Mouse (Mus musculus): ENCODE results near the gene Wbp11.

The Wbp11 gene

DNA sequence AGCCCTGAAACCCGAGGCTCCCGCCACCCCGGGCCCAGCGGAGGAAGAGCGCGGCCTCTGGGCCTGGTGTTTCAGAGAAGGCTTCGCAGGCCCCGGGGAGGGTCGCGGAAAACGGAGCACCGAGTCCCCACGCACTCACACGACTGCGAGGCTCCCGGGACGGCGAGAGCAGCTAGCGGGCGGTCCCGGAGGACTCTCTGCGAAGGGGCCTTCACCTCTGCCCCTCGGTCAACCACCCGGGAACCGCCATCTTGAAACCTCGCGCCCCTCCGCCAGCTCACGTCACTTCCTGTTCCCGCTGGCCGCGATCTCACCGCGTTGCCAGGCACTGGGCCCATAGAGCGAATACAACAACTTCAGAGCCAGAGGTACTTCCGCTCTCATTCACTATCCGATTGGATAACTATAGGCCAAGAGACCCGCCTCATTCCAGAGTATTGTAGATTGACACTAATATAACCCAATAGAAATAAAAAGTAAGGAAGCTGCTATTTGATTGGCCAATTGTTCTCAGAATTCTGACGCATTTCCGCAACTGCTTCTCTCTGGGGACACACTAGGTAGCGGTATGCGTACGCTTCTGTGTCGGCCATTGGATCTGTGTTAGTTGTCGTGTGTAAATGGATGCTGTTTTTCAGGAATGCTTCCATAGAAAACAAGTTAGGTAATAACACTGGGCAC is at the start of gene Wbp11:
Gene Wbp11, minus strand, starts transcription at position 353 of the 681 bp plus-strand sequence.
- DNase-seq (ENCODE audit: extremely low read depth, insufficient read length, low spot score): peak; percentile 96

DNA sequence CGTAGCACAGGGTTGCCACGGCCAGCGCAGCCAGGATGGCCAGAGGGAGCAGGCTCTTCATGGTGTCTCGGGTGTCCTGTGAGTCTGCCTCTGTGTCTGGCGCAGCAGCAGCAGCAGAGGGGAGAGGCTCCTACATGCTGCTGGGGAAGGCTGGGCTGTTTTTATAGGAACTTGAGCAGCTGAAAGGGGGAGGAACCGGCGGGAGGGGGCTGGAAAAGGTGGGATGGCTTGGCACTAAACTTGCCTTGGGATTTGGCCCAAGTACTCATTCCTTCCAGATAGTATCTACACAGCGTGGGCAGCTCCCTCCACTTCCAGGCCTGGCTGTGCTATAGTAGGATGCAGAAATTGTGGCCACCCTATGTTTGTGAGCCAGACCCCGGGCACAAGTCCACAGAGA is 47.6 kb upstream of the Wbp11 start, which contains the start of gene Mgp:
Gene Mgp, minus strand, starts transcription at position 154 of the 400 bp plus-strand sequence.
- peak; percentile 69 for DNase-seq (ENCODE audit: extremely low read depth, insufficient read length, low spot score)

DNA sequence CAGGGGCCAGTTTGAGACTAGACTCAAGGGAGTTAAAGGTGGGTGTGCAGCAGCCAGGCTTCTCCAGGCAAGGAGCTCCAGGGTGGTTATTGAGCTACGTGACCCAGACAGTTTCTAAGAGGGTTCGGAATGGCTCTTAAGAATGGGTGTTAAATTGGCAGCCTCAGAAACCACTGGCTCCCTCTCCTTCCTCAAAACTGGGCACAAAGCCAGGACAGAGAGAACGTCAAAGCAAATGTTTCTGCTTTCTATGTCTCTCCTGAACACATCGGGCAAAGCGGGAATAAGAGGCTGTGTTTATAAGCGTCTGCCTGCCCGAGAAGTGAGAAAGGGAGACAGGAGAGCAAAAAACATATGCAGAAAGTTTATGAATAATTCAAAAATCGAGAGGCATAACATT is 46.6 kb upstream of the Wbp11 start:
- no peak for DNase-seq (ENCODE audit: extremely low read depth, insufficient read length, low spot score)

DNA sequence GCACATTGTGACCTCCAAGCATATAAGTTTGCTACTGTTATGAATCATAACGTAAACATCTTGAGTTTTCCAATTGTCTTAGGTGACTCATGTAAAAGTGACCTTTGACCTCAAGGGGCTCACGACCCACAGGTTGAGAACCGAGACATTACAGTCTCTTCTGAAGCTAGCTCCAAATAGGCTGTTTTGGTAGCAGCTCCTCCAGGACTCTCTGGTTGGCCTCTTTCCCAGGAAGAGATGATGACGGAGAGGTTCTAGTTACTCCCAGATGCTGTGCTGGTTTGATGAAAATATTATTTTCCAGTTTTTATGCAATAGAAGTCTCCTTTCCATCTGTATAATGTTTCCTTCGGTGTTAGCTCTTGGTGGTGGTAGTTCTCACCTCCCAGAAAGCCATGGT is 40.9 kb upstream of the Wbp11 start:
- DNase-seq (ENCODE audit: extremely low read depth, insufficient read length, low spot score): no peak

DNA sequence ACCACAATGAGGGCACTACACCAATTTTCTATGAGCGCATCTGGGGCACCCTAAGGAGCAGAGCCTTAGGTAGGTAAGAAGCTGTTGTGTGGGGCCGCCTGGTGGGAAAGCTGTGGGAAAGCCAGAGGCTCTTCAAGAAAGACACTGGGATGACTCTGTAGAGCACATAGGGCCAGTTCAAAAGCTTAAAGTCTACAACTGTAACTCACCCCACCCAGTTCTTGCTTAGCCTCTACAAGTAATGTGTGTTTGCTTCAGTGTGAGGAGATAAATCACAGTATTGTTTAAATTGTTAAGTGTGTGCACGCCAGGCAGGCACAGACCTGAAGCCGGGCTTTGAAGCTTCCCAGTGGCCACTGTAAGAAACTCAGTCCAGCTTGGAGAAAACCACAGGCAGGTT is 38.1 kb upstream of the Wbp11 start:
- DNase-seq (ENCODE audit: extremely low read depth, insufficient read length, low spot score): no peak

DNA sequence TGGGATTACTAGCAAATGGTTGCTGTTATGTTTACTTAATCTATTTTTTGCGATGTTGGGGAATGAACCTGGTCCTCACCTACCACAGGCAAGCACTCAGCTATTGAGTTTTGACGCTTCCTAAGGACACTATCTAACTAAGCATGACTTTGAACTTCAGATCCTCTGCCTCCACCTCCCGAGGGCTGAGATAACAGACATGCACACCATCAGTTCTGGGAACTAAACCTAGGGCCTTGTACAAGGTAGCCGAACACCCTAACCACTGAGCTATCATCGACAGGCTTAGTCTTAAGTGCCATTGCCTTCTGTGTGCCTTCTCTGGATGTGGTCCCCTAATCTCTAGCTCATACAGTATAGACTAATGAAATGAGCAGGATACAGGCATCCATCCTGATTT is 37.3 kb upstream of the Wbp11 start:
- no peak for DNase-seq (ENCODE audit: extremely low read depth, insufficient read length, low spot score)

DNA sequence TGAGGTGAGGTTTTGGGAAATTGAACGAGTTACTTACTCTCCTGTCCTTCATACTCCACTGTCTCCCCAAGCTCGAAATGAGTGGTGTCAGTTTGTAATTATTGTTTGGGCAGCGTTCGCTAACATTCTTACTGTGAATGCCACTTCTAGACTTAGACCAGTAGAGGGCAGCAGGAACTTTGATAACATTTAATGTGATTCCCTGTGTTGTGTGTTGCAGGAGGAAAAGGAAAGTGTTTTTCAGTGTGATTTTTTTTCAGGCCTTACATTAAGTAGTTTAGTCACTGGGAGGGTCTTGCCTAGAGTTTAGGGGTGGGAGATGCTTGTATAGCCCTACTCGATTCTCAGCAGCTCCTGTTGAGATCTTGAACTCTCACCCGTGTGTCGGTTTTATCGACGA is 33.0 kb upstream of the Wbp11 start:
- DNase-seq (ENCODE audit: extremely low read depth, insufficient read length, low spot score): no peak

DNA sequence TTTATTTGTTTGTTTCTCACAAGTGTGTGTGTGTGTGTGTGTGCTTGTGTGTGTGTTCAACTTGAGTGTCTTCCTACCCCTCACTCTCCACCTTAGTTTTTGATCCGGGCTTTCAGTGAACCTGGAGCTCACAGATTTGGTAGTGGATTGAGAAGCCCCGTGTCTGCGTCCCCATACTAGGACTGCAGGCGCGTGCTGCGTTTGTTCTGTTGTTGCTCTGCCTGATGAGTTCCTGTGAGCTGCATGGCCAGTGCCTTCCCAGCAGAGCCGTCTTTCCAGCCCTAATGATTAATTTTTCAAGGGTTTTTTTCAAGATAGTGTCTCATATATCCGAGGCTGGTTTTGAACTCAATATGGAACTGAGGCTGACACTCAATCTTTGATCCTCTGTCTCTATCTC is 30.4 kb upstream of the Wbp11 start:
- no peak for DNase-seq (ENCODE audit: extremely low read depth, insufficient read length, low spot score)

DNA sequence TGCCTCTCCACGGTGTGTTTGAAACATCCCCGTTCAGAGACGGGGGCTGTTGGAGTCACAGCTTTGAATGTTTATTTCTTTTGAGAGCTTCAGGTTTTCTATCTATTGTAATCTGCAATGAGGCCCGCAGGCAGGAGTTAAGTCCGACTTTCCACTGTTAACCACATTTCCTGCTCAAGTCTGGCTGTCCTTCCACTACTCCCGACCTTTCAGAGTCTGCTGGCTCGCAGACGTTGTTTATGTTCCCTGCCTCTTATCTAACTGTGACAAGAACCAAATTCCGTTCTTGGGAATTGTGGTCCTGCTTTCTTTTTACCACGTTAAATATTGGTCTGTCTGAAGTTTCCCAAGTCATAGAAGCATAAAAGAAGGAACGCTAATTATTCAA is 29.8 kb upstream of the Wbp11 start:
- DNase-seq (ENCODE audit: extremely low read depth, insufficient read length, low spot score): no peak

DNA sequence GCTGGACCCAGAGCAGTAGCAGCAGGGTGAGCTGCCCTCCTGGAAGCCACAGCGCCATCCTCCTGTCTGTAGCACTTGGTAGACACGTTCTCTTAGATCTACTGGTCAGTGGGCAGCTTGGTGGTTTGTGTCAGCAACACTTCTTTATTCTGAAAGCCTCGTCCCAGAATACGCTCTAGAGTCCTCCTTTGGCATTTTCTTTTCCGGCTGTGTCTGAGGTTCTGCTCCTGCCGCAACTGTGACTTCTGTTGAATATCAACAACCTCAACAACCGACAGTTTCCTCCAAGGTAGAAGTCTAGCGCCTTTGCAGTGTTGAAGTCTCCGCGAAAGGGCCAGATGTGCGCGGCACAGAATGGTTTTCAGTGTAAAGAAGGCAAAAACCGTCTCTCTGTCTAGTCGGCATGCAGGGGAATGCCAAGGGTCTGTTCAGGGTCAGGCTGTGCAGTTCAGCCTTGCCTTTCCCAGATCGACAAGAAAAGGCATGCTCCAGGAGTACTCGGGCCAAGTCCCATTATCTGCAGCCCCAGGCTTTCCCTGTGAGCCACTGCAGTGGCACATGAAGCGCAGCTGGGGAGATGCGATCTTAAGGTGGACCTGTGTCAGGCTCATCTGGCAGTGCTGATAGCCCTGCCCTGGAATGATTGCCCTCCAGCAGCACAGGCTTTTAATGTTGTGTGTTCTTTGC is 29.3 kb upstream of the Wbp11 start, which contains the start of gene Art4:
Gene Art4, minus strand, starts transcription at position 548 of the 687 bp plus-strand sequence.
- DNase-seq (ENCODE audit: extremely low read depth, insufficient read length, low spot score): no peak

DNA sequence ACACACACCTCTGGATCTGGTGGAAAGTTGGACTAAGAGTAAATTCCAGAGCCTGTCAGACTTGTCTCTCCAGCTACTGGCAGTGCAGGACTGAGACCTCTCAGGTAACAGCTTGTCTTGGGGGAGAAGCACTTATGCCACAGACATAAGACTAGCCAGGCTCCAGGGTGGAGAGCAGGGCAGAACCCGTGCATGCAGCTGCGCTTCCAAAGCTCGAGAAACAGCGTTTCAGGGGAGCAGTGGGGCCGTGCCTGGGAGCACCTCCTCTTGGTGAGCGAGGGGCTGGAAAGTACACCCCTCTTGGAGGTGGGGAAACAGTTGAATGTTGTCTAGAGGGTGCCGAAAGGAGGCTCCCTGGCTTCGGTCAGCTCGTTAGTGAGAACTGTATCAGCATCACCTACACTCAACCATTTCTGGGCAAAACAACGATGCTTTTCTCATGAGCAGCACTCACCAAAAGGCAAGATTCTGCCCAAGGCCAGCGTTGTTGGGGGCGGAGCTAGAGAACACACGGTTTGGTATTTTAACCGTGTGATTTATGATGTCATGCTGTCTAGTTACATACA is 28.1 kb upstream of the Wbp11 start:
- DNase-seq (ENCODE audit: extremely low read depth, insufficient read length, low spot score): no peak

DNA sequence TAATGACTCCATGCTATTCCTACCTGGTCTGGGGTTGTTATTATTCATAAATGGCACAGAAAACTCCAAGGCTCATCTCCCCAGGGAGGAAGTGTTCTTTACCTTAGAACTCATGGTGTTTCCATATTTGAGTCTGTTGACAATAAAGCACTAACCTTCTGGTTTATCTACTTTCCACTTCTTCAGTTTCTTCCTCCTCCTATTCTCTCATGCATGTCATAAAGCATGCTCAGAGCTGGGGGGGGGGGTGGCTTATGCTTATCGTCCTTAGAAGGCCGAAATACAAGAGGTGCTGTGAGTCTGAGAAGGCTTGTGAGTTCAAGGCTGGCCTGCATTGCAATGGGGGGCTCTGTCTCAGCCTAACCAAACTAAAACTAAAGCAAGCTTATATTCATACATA is 27.1 kb upstream of the Wbp11 start:
- no peak for DNase-seq (ENCODE audit: extremely low read depth, insufficient read length, low spot score)

DNA sequence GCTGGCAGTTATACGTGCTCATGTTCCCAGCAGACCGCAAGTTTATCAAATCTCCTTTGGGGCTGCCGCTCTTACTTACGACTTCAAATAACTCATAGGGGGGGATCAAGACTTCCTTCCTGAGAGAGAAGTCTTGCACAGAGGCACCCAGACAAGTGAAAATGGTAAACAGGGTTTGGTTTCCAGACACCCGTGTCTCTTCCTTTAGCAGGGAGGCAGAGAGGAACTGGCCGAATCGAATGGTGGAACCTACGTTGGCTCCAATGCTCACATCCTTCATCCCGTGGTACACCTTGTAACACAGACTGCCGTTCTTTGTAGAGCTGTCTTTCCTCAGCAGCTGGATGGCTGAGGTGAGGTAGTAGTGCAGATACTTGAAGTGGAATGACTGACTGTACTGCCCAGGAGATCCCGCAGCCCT is 26.3 kb upstream of the Wbp11 start:
- no peak for DNase-seq (ENCODE audit: extremely low read depth, insufficient read length, low spot score)

DNA sequence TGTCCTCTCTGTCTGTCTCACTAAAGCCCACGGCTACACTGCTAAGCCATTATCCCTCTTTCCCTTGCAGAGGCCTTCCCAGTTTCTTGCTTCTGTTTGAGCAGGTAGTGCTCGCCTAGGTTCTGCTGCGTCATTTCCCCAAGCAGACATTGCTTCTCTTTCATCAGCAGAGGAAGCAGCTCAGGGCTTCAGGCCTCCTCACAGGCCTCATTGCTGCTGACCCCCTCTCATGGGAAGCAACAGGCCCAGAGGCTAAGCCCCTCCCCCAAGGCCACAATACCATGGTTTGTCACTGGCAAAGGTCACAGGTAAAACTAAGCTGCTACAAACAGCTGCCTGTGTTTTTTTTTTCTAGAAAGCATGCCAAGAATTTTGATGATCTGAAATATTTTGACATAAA is 24.7 kb upstream of the Wbp11 start:
- no peak for DNase-seq (ENCODE audit: extremely low read depth, insufficient read length, low spot score)

DNA sequence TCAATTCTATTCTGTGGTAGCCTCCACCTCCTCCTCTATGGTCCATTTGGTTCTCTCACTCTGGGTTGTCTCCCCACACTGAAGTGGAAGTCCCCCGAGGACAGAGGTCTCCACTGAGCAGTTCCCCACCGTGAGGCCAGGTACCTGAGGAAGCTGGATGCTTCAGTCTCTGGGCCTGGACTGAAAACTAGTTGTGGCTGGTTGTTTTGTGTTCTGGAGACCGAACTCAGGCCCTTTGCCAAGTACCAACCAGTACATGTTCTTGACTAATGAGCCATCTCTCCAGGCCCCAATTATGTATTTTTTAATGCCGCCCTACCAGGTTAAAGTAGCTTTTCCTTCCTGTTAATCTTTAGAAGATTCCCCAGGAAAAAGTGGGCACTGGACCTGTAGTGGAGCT is 24.3 kb upstream of the Wbp11 start:
- DNase-seq (ENCODE audit: extremely low read depth, insufficient read length, low spot score): no peak

DNA sequence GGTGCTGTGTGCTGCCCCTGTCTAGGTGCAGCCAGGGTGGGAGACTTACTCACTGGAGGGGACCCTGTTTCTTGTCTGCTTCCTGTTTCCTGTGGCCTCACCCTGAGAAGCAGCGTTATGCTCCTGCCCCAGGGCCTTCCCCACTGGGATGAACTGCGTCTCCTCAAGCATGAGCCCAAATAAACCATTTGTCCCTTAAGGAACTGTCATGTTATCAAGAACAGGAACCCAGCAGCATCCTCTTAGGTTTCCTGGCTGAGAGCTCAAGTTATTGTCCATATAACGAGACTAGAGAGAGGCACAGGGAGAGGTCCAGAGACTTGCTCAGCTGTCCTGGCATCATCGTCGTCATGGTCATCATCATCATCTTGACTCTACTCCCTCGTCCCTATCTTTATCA is 22.2 kb upstream of the Wbp11 start:
- DNase-seq (ENCODE audit: extremely low read depth, insufficient read length, low spot score): no peak

DNA sequence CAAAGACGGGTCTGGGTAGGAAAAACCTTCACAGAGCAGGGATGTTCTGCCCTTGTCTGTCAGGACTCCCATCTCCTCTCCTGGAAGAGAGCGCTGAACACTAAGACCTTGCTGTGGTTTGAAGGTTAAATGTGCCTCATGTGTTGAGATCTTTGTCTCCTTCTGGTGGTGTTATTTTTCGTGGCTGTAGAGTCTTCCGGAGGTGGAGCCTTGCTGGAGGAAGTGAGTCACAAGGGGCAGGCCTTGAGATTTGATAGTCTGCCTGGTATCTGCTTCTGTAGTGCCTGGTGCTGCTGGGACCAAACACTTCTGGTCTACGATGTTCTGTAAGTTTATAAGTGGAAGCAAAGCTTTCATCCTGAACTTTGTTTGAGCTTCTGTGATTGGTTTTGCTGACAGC is 20.9 kb upstream of the Wbp11 start:
- DNase-seq (ENCODE audit: extremely low read depth, insufficient read length, low spot score): no peak

DNA sequence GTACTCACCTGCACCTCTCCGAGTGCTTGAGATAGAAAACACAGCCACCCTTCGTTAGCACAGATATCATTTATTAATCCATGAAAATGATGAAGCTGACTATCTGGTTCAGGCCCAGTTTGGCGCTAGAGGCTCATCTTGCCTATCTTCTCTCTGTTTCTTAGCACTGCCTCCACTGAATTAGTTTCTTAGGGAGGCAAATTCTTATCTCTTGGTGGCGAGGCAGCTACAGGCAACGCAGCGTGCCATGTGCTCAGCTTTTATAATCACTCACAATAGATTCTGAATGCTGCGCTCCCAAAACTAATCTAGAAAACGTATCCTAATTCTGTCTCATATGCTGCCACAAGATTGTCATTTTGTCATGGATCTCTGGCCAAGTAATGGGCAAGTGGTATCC is 20.4 kb upstream of the Wbp11 start:
- no peak for DNase-seq (ENCODE audit: extremely low read depth, insufficient read length, low spot score)

DNA sequence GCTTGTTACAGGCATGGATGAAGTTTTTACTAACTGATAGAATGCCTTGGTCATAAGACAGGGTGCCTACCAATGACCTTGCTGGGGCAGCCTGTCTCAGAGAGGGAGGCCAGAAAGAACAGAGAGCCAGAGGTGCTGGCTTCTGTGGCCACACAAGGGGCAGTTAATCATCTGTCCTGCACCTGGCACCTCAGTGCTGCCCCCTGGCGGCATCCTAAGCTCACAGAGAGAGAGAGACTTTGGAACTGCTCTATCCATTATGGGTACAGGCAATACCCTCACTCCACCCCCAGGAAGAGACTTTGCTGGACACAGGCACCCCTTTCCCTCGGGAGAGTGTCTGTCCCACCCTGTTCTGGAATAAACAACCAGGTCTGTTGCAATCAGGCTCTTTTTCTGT is 19.8 kb upstream of the Wbp11 start:
- DNase-seq (ENCODE audit: extremely low read depth, insufficient read length, low spot score): no peak

DNA sequence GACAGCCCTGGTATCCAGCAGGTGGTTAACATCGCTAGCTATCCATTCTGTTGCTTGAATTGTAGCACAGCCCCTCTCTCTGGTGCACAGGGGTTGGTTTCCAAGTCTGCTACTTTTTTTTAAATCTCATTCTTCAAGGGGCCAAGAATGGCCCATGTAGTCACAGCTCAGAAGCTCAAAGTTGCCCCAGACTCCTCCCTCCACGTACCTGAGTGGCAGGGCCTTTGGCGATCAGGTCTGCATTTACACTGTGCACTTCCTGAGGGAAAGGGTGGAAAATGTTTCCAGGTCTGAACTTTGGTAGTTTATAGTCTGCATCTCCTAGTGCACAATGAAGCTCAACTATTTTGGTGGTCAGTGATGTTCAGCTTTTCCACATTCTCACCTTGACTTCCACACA is 19.2 kb upstream of the Wbp11 start:
- no peak for DNase-seq (ENCODE audit: extremely low read depth, insufficient read length, low spot score)

DNA sequence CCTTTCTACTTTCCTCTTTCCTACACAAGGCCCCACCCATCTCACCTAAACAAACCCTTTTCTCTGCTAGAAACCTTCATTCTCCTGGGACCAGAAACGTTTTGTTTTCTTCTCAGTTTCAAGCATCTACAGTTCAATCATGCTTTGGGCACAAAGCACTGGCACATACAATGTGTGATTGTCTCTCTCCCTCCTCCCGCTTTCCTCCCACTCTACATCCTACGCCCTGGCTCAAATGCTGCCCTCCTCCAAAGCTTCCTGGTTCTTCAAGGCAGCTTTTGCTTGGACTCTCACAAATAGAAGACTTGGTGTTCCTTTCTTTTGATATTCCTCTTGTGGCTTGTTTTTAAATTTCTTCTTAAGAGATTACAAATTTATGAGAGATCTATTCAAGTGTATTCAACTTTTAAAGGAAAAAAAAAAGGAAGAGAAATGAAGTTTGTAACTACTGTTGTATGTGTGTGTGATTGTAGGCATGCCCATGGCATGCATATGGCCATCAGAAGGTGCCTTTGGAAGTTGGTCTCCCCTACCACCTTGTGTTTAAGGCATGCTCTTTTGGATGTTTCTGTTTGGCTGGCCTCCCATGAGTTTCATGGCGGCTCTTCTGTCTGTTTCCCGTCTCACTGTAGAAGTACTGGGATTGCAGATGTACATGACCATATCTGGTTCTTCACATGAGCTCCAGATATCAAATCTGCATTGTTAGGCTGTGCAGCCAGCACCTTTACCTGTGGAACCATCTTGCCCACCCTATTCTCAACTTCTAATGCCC is 17.9 kb upstream of the Wbp11 start:
- DNase-seq (ENCODE audit: extremely low read depth, insufficient read length, low spot score): no peak

Measured in 3134 (cell line).